Mouse (Mus musculus): ENCODE measurements around the gene Pitx1.

DNA sequence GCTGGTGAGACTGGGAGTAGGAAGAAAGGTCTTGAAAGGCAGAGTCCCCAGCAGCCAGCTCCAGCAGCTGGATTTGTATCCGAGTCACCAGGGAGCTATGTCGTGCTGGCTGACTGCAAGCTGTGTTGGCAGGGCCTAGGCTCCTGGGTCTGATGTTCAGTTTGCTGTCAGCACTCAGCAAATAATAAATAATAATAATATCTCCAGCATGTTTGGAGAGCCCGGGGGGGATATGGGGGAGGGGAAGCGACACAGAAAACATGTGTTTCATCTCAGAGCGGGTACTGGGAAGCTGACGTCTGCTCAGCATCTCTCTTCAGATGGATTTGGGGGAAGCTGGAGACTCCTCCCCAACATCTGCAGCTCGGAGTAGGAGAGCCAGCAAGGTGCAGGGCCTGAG, 19.8 kb upstream of the Pitx1 start:
- TF ChIP-seq CTCF (IDR thresholded peaks at IDR 0.05; ENCODE audit: insufficient read depth, low read depth, low read length) (no peak), POLR2A (IDR thresholded peaks at IDR 0.05; ENCODE audit: insufficient read depth, low read depth, low read length) (no peak)
